Mouse (Mus musculus): Measurements from ENCODE around the gene Tbc1d8. TPM values are rescaled to one million over a fixed set of nuclear protein-coding genes. Genes with fewer than 3 reads are reported as not detected.

The Tbc1d8 gene
- 26.2 TPM for polyA plus RNA-seq (2014; fragmentation: Illumina TruSeq; extraction: RNeasy Lipid Tissue Mini Kit (QIAGEN cat#74804); ENCODE audit: low replicate concordance)

GRCm38 (mm10) chr1:39478057-39478895, at the start of gene Tbc1d8:
Gene Tbc1d8 (minus strand): TSS chr1:39478755.

GRCm38 (mm10) chr1:39367601-39368266, 110.8 kb downstream of the Tbc1d8 start, which contains the start of gene Rpl31:
Gene Rpl31 (plus strand): TSS chr1:39367842.

Other genes with a start within 250 kb of the Tbc1d8 start
- 117 TPM for gene Rpl31, start 110.9 kb downstream of the Tbc1d8 start, polyA plus RNA-seq (2014; fragmentation: Illumina TruSeq; extraction: RNeasy Lipid Tissue Mini Kit (QIAGEN cat#74804); ENCODE audit: low replicate concordance)
- gene Cnot11, start 56.2 kb upstream of the Tbc1d8 start, polyA plus RNA-seq (2014; fragmentation: Illumina TruSeq; extraction: RNeasy Lipid Tissue Mini Kit (QIAGEN cat#74804); ENCODE audit: low replicate concordance), result 52.5 TPM
- gene Rnf149, start 98.7 kb upstream of the Tbc1d8 start, polyA plus RNA-seq (2014; fragmentation: Illumina TruSeq; extraction: RNeasy Lipid Tissue Mini Kit (QIAGEN cat#74804); ENCODE audit: low replicate concordance), result 38.5 TPM
- gene Creg2, start 172.7 kb upstream of the Tbc1d8 start, polyA plus RNA-seq (2014; fragmentation: Illumina TruSeq; extraction: RNeasy Lipid Tissue Mini Kit (QIAGEN cat#74804); ENCODE audit: low replicate concordance), result 0.33 TPM
- gene Rfx8, start 242.2 kb upstream of the Tbc1d8 start, polyA plus RNA-seq (2014; fragmentation: Illumina TruSeq; extraction: RNeasy Lipid Tissue Mini Kit (QIAGEN cat#74804); ENCODE audit: low replicate concordance), result not detected

Data from small intestine, adult 10 weeks (tissue).